Mouse (Mus musculus): ENCODE measurements around the gene Spint4. TPM values are rescaled to one million over a fixed set of nuclear protein-coding genes. Genes with fewer than 3 reads are reported as not detected.
"Not testable (repeated sequence)": the region's sequence is repeated elsewhere in the genome, so short reads cannot be mapped to it uniquely, and the experiment has no call there.

Spint4 gene
- polyA plus RNA-seq, 1 experiment from 2014 or later: not detected

DNA sequence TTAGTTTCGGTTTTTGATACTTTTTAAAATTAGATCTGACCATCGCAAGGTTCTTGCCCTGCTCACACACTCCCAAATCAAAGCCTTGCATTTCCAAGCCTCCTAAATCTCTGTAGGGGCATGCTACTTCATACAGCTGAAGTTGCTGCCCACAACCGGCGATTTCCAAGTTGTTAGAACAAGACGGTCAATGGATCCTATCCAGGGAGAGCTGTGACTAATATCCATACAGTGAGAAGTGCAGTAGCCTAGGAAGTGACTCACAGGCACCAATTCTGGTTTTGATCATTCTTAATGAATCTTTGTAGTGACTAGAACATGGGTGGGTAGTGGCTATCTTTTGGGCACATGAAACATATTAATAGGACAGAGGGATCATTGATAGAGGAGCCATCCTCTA is 3.5 kb downstream of the Spint4 start:
- no peak overlapping the region for H3K4me3 ChIP-seq
- DNase-seq (ENCODE audit: low spot score): no peak
- WGBS: 88% methylated on average over 5 of the region's 5 CpGs

GRCm38 (mm10) chr2:164704235-164704634 is 5.9 kb downstream of the Spint4 start:
- Histone ChIP-seq H3K4me1 (no peaks in the 10 kb centered on the region), H3K4me3 (no peak overlapping the region), H3K27ac (no peak overlapping the region), H3K27me3 (ENCODE audit: insufficient read depth, poor library complexity, severe bottlenecking) (no peaks in the 10 kb centered on the region), H3K9me3 (no peaks in the 10 kb centered on the region), H3K36me3 (no peaks in the 10 kb centered on the region)
- WGBS: 72% methylated on average over 5 of the region's 5 CpGs
- no peak for DNase-seq (ENCODE audit: low spot score)

More for the DNA sequence above, 3.5 kb downstream of the Spint4 start:
- H3K9me3 ChIP-seq: no peaks in the 10 kb centered on the region
- no peak overlapping the region for H3K27ac ChIP-seq
- no peaks in the 10 kb centered on the region for H3K27me3 ChIP-seq (ENCODE audit: insufficient read depth, poor library complexity, severe bottlenecking)
- H3K4me1 ChIP-seq: no peaks in the 10 kb centered on the region
- no peaks in the 10 kb centered on the region for H3K36me3 ChIP-seq

DNA sequence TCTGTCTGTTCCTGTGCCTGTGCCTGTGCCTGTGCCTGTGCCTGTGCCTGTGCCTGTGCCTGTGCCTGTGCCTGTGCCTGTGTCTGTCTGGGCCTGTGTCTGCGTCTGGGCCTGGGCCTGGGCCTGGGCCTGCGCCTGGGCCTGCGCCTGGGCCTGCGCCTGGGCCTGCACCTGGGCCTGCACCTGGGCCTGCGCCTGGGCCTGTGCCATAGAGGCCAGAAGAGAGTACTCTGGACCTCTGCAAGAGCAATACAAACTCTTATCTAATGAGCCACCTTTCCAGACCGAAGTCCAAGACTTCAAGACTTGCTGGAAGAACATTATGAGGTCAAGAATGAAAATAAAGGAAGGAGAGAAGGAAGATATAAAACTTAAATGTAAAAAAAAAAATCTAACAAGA is 7.0 kb downstream of the Spint4 start:
- Histone ChIP-seq H3K4me3 (no peak overlapping the region), H3K27ac (no peak overlapping the region), H3K9me3 (no peaks in the 10 kb centered on the region), H3K4me1 (no peaks in the 10 kb centered on the region), H3K27me3 (ENCODE audit: insufficient read depth, poor library complexity, severe bottlenecking) (no peaks in the 10 kb centered on the region), H3K36me3 (no peaks in the 10 kb centered on the region)
- WGBS: 82% methylated on average over 6 of the region's 6 CpGs
- DNase-seq (ENCODE audit: low spot score): no peak

DNA sequence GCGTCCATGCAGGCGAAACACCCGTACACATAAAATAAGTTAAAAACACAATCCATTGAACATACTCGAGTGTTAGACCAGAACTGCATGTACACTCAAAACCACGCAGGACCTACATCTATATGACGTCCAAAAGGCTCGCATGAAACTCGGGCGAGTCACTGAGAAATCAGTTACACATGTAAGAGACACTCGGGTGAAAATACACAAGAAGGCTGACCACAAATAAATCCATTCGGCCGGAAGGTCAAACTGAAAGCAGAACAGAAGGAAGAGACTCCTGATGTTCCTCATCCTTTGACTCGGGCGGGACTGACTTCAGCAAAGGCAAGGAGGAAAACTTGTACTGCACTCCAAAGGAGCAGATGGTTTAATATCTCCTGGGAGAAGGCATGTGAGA is 7.7 kb downstream of the Spint4 start:
- Histone ChIP-seq H3K27ac (no peak overlapping the region), H3K36me3 (no peaks in the 10 kb centered on the region), H3K4me1 (no peaks in the 10 kb centered on the region), H3K27me3 (ENCODE audit: insufficient read depth, poor library complexity, severe bottlenecking) (no peaks in the 10 kb centered on the region), H3K4me3 (no peak overlapping the region), H3K9me3 (no peaks in the 10 kb centered on the region)
- WGBS: 89% methylated on average over 14 of the region's 14 CpGs
- DNase-seq (ENCODE audit: low spot score): no peak

- Histone ChIP-seq H3K27me3 (ENCODE audit: insufficient read depth, poor library complexity, severe bottlenecking) (peaks cover 6% of the 10 kb centered on the region; the same call in 1 of the 2 replicates), H3K9me3 (no peaks in the 10 kb centered on the region), H3K27ac (no peak within 1 kb of the TSS), H3K4me3 (no peak within 1 kb of the TSS), H3K36me3 (no peaks in the 10 kb centered on the region), H3K4me1 (no peaks in the 10 kb centered on the region)
- WGBS: 75% methylated on average over 6 of the region's 6 CpGs
- no peak for DNase-seq (ENCODE audit: low spot score)
Measured at GRCm38 (mm10) chr2:164715005-164715404, 16.7 kb downstream of the Spint4 start, which contains the start of gene Spint5. Gene Spint5, plus strand, starts transcription at chr2:164715305.

GRCm38 (mm10) chr2:164716194-164716786 is 18.0 kb downstream of the Spint4 start:
- H3K27me3 ChIP-seq (ENCODE audit: insufficient read depth, poor library complexity, severe bottlenecking); H3K27ac ChIP-seq; H3K36me3 ChIP-seq; H3K9me3 ChIP-seq; H3K4me3 ChIP-seq; H3K4me1 ChIP-seq; DNase-seq (ENCODE audit: low spot score): not testable (repeated sequence)
- whole genome bisulfite sequencing: 85% methylated on average over 23 of the region's 23 CpGs

GRCm38 (mm10) chr2:164723276-164723675 is 25.0 kb downstream of the Spint4 start:
- H3K9me3 ChIP-seq: no peaks in the 10 kb centered on the region
- DNase-seq (ENCODE audit: low spot score): no peak
- no peaks in the 10 kb centered on the region for H3K4me1 ChIP-seq
- no peak overlapping the region for H3K4me3 ChIP-seq
- no peak overlapping the region for H3K27ac ChIP-seq
- H3K36me3 ChIP-seq: no peaks in the 10 kb centered on the region
- 62% methylated on average over 4 of the region's 4 CpGs for WGBS
- peaks cover 9% of the 10 kb centered on the region; the same call in 1 of the 2 replicates for H3K27me3 ChIP-seq (ENCODE audit: insufficient read depth, poor library complexity, severe bottlenecking)

GRCm38 (mm10) chr2:164725895-164726619 is 27.8 kb downstream of the Spint4 start:
- no peaks in the 10 kb centered on the region for H3K4me1 ChIP-seq
- peak; percentile 80 for DNase-seq (ENCODE audit: low spot score)
- H3K36me3 ChIP-seq: no peaks in the 10 kb centered on the region
- H3K27me3 ChIP-seq (ENCODE audit: insufficient read depth, poor library complexity, severe bottlenecking): peaks cover 3% of the 10 kb centered on the region; the same call in 1 of the 2 replicates
- 24% methylated on average over 6 of the region's 6 CpGs for WGBS
- H3K4me3 ChIP-seq: no peak overlapping the region
- no peaks in the 10 kb centered on the region for H3K9me3 ChIP-seq
- no peak overlapping the region for H3K27ac ChIP-seq

DNA sequence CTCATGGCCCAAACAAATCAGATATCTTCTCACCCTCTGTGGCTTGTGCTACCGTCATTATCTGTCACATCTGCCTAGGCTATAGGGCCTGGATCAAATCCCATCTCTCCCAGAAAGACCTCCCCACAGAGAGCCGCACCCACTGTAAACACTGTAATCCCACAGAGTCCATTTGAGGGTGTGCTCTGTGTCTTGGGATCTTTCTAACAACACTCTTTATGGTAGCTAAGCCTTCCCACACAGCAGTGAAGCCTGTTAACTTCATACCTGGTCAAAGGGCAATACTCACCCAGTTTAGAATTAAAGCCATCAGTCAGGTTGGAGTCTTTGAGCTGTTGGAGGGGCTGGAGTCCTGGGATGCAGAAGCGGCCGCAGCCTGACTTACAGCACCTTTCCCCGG is 33.4 kb downstream of the Spint4 start:
- H3K27ac ChIP-seq: no peak overlapping the region
- no peak for DNase-seq (ENCODE audit: low spot score)
- no peaks in the 10 kb centered on the region for H3K4me1 ChIP-seq
- H3K4me3 ChIP-seq: no peak overlapping the region
- WGBS: 65% methylated on average over 5 of the region's 5 CpGs
- H3K9me3 ChIP-seq: no peaks in the 10 kb centered on the region
- no peaks in the 10 kb centered on the region for H3K36me3 ChIP-seq
- peaks cover 3% of the 10 kb centered on the region; the same call in 1 of the 2 replicates for H3K27me3 ChIP-seq (ENCODE audit: insufficient read depth, poor library complexity, severe bottlenecking)

DNA sequence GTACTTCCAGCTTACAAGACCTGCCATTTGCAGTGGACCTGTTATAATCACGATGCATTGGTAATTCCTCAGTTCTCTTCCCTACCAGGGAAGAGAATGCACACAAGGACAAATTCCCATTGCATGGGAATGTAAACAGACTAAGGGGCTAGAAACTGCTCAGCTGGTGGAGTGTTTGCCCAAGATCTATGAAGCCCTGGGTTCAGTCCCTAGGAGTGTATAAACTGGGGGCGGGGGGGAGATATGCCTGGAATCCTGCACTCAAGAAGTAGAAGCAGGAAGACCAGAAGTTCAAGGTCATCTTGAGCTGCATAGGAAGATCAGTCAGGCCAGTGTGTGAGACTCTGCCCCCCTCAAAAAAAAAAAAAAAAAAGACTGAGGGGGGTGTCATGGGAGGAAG is 35.0 kb downstream of the Spint4 start:
- no peak for DNase-seq (ENCODE audit: low spot score)
- WGBS: 77% methylated on average over 2 of the region's 2 CpGs
- Histone ChIP-seq H3K27me3 (ENCODE audit: insufficient read depth, poor library complexity, severe bottlenecking) (no peaks in the 10 kb centered on the region), H3K36me3 (no peaks in the 10 kb centered on the region), H3K4me1 (no peaks in the 10 kb centered on the region), H3K27ac (no peak overlapping the region), H3K9me3 (no peaks in the 10 kb centered on the region), H3K4me3 (no peak overlapping the region)

GRCm38 (mm10) chr2:164734839-164735238 is 36.5 kb downstream of the Spint4 start:
- Histone ChIP-seq H3K36me3 (no peaks in the 10 kb centered on the region), H3K9me3 (no peaks in the 10 kb centered on the region), H3K4me3 (no peak overlapping the region), H3K27me3 (ENCODE audit: insufficient read depth, poor library complexity, severe bottlenecking) (no peaks in the 10 kb centered on the region), H3K4me1 (no peaks in the 10 kb centered on the region), H3K27ac (no peak overlapping the region)
- DNase-seq (ENCODE audit: low spot score): no peak
- 75% methylated on average over 5 of the region's 5 CpGs for WGBS

GRCm38 (mm10) chr2:164735446-164735845 is 37.1 kb downstream of the Spint4 start:
- no peak overlapping the region for H3K4me3 ChIP-seq
- H3K4me1 ChIP-seq: no peaks in the 10 kb centered on the region
- H3K36me3 ChIP-seq: no peaks in the 10 kb centered on the region
- WGBS: 87% methylated on average over 5 of the region's 5 CpGs
- no peaks in the 10 kb centered on the region for H3K27me3 ChIP-seq (ENCODE audit: insufficient read depth, poor library complexity, severe bottlenecking)
- no peak overlapping the region for H3K27ac ChIP-seq
- H3K9me3 ChIP-seq: no peaks in the 10 kb centered on the region
- DNase-seq (ENCODE audit: low spot score): no peak

DNA sequence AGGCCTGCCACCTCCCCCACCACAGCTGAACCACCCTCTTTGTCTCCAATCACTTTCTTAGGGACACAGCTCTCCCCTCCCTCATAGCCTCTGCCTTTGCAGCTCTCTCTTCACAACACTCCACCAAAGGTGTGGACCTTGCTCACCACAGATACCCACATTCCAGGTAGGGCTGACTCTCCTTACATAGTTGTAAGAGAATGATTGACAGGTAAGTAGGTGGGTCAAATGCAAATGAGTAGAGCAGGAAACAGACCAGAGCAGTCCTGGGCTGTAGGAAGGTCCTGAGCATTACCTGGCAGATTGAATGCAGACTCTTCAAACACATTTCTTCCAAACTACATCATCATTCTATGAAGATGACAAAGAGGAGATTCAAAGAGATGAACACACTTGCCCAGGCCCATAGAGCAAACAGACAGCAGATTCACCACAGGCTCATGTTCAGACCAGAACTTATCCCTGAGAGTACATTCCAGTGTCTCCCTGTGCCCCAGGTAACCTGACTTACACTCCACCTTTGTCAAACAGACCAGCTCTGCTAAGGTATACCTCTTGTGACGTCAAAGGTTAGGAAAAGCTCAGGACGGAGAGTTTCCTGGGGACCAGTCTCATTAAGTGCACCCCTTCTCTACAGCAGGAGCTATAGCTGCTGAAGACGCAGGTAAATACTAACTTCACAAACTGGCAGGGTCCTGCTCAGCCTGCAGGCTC is 39.2 kb downstream of the Spint4 start:
- Histone ChIP-seq H3K27ac (no peak overlapping the region), H3K27me3 (ENCODE audit: insufficient read depth, poor library complexity, severe bottlenecking) (peaks cover 5% of the 10 kb centered on the region; the same call in 1 of the 2 replicates), H3K4me1 (no peaks in the 10 kb centered on the region), H3K9me3 (no peaks in the 10 kb centered on the region), H3K4me3 (no peak overlapping the region), H3K36me3 (no peaks in the 10 kb centered on the region)
- no peak for DNase-seq (ENCODE audit: low spot score)
- 60% methylated on average over 3 of the region's 3 CpGs for WGBS
